Mouse (Mus musculus): ENCODE measurements around the gene Celsr3.

The Celsr3 gene

DNA sequence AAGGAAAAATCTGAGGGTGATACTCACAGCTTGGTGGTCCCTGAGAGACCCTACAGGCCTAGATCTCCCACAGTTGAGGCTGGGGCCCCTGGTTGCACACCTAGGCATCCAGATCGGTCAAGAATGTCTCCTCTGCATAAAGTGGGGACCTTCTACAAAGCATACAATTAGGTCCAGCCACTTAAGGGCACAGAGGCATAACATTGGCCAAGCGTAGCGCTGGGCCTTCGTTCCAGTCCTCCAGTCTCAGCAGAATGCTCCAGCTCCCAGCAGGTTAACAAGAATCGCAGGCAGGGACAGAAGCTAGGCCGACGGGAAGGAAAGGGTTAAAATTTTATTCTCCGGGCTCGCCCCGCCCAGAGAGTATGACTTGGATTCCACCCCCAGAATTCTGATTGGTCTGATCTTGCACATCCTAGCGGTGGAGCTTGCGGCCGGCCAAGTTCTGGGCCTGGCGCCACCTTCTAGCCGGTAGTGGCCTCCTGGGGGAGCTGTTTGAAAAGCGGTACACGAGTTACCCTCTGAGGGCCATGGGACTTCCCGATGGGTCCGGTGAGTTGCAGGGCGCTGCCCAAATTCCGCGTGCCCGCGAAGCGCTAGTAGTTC is 27.6 kb downstream of the Celsr3 start:
- in situ Hi-C loops (cut with MboI, MseI), result loop anchor here (10.0 kb wide), 1 partner anchor 241 kb away; the partner anchor contains the start of gene Plxnb1

GRCm38 (mm10) chr9:108854241-108854696 is 28.1 kb downstream of the Celsr3 start:
- in situ Hi-C loops (cut with MboI, MseI), result loop anchor here (10.0 kb wide), 1 partner anchor 241 kb away; the partner anchor contains the start of gene Plxnb1

- in situ Hi-C loops (cut with MboI, MseI), result loop anchor here (5.0 to 10.0 kb wide), 2 partner anchors 62 to 239 kb away; partner anchors contain the start of gene Plxnb1
Observed at GRCm38 (mm10) chr9:108855335-108855734, 29.2 kb downstream of the Celsr3 start.

GRCm38 (mm10) chr9:108858792-108859527 is 32.8 kb downstream of the Celsr3 start:
- in situ Hi-C loops (cut with MboI, MseI), result loop anchor here (5.0 to 10.0 kb wide), 2 partner anchors 58 to 236 kb away; partner anchors contain the start of gene Plxnb1
